Mouse (Mus musculus) small intestine, adult 2 months (tissue): ENCODE results near the gene Chst14. TPM values are rescaled to one million over a fixed set of nuclear protein-coding genes. Genes with fewer than 3 reads are reported as not detected.

ENCODE experiments used
- H3K27ac ChIP-seq: fragments of 200-500 bp; 2 replicates; pipeline ENCODE4 v1.5.1; 2012; ENCODE audit warnings: low read depth, low read length, control low read depth, inconsistent platforms; ENCODE audit not compliant: insufficient read depth
- H3K27me3 ChIP-seq: fragments of 200-500 bp; 2 replicates; pipeline ENCODE4 v1.6.1; 2012; ENCODE audit warnings: mild to moderate bottlenecking, moderate library complexity, low read length, inconsistent platforms; ENCODE audit not compliant: control insufficient read depth, insufficient read depth
- H3K36me3 ChIP-seq: fragments of 200-500 bp; 2 replicates; pipeline ENCODE4 v1.6.1; 2012; ENCODE audit warnings: mild to moderate bottlenecking, low read length, control low read depth, inconsistent platforms; ENCODE audit not compliant: control insufficient read depth, insufficient read depth
- H3K4me1 ChIP-seq: fragments of 200-500 bp; 2 replicates; pipeline ENCODE4 v1.6.1; 2012; ENCODE audit warnings: low read length, inconsistent platforms, mixed read lengths; ENCODE audit not compliant: control insufficient read depth, insufficient read depth, insufficient read length
- H3K4me3 ChIP-seq: fragments of 200-500 bp; 2 replicates; pipeline ENCODE4 v1.5.1; 2012; ENCODE audit warnings: low read depth, mild to moderate bottlenecking, control low read depth, inconsistent platforms, low read length, moderate library complexity
- CTCF ChIP-seq: fragments of 200-500 bp; IDR thresholded peaks from 2 replicates; pipeline ENCODE4 v1.5.1; 2012; ENCODE audit warnings: low read depth, mild to moderate bottlenecking, control low read depth, inconsistent platforms, low read length, moderate library complexity, mixed read lengths; ENCODE audit not compliant: insufficient replicate concordance, insufficient read length; ENCODE audit errors: extremely low read depth
- POLR2A ChIP-seq: fragments of 200-500 bp; IDR thresholded peaks from 2 replicates; pipeline ENCODE4 v1.6.1; 2012; ENCODE audit warnings: low read depth, mild to moderate bottlenecking, control low read depth, inconsistent platforms, low read length, moderate library complexity
- WGBS: fragments of 180-500 bp; shearing (Covaris S2); methylation state at CpG from one replicate; pipeline ENCODE4 v1.1.7; 2018; 5-methylcytosine and 5-hydroxymethylcytosine counted together
- polyA plus RNA-seq: library from polyadenylated mRNA; depleted of rRNA; stranded (reverse); fragments of >200 nt; gene quantifications from 2 replicates; pipeline ENCODE4 v1.2.3, GENCODE M21; 2012; rRNA removed

Chst14 gene
- polyA plus RNA-seq = 3.8 and 4.0 TPM in 2 replicates

DNA sequence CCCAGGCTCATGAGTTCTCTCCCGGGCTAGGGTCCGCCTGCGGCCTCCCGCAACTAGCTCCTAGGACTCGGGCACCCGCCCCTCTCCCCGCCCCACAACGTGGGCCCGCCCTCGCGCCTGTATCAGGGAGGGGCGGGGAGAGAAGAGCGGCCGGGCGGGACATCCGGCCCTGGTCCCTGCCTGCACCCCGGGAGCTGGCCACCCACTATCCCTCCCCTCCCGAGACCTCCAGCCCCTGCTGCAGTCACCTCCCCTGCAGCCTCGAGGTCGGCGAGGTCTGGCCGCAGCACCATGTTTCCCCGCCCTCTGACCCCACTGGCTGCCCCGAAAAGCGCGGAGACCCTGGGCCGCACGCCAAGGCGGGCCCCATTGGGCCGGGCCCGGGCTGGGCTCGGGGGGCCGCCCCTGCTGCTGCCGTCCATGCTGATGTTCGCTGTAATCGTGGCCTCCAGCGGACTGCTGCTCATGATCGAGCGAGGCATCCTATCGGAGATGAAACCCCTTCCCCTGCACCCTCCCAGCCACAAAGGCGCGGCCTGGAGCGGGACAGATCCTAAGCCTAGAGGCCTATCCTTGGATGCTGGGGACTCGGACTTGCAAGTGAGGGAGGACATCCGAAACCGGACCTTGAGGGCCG is at the start of gene Chst14:
Gene Chst14 (plus strand): TSS at position 136 of the 637 bp plus-strand sequence.
- peaks cover 4% of the 10 kb centered on the region; the same call in 1 of the 2 replicates for H3K4me1 ChIP-seq
- TF ChIP-seq POLR2A (no peak), CTCF (no peak)
- 3% methylated on average over 47 of the region's 47 CpGs for WGBS
- H3K27ac ChIP-seq = no peak within 1 kb of the TSS
- peaks cover 10% of the 10 kb centered on the region for H3K36me3 ChIP-seq
- H3K27me3 ChIP-seq = no peaks in the 10 kb centered on the region
- H3K4me3 ChIP-seq = peak within 1 kb of the TSS; percentile 92

- no peak overlapping the region for H3K27ac ChIP-seq
- 54% methylated on average over 4 of the region's 4 CpGs for WGBS
Observed at GRCm38 (mm10) chr2:118881019-118881418, 45.3 kb upstream of the Chst14 start.

GRCm38 (mm10) chr2:118881956-118882355 is 44.3 kb upstream of the Chst14 start:
- Histone ChIP-seq H3K27ac (no peak overlapping the region), H3K4me3 (no peak overlapping the region), H3K27me3 (no peaks in the 10 kb centered on the region), H3K36me3 (no peaks in the 10 kb centered on the region), H3K4me1 (peaks cover 3% of the 10 kb centered on the region; the same call in 1 of the 2 replicates)
- TF ChIP-seq CTCF (no peak), POLR2A (no peak)
- WGBS = 63% methylated on average over 5 of the region's 5 CpGs

More at GRCm38 (mm10) chr2:118881019-118881418, 45.3 kb upstream of the Chst14 start:
- Histone ChIP-seq H3K4me3 (no peak overlapping the region), H3K27me3 (no peaks in the 10 kb centered on the region), H3K36me3 (0 out of 2 replicates have a peak, but pooled peaks cover 1% of the 10 kb centered on the region), H3K4me1 (peaks cover 3% of the 10 kb centered on the region; the same call in 1 of the 2 replicates)
- TF ChIP-seq POLR2A = no peak
- no peak for TF ChIP-seq CTCF

DNA sequence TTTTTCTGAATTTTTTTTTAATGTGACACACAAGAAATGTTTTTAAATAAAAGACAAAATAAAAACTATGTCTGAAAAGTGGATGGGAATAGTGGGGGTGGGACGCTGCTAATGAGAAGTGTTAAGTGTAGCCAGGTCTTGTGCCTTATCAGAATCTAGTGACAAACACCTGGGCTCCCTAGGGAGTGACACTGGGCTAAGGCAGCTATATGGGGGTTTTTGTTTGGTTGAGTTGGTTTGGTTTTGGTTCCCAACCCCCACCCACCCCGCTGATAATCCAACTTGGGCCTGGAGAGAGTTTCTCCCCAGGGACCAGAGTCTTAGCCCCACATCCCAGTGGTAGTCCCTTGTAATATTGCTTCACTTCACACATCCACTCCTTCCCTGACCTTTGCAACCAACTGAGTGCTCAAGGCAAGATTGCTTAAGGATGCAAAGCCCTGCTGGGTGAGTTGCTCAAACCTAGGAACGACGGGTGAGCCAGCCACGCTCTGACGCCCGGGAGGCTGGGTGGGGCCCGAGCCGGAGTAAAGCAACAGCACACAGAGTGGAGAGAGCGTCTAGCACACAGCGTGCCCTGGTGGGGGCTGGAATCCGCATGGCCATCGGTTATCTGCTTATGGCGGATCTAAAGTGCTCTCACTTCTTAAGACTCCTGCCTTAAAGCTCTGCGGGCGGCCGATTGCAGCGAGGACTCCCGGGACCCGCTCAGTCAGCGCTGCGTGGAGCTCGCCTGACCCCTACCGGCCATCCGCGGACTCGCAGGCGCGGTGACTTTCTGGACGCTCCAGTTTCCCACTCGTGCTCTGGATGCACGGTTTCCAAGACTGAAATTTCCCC is 43.2 kb upstream of the Chst14 start:
- WGBS = 4% methylated on average over 32 of the region's 32 CpGs

GRCm38 (mm10) chr2:118887440-118887839 is 38.9 kb upstream of the Chst14 start:
- peaks cover 3% of the 10 kb centered on the region; the same call in 1 of the 2 replicates for H3K4me1 ChIP-seq
- H3K27ac ChIP-seq = no peak overlapping the region
- no peaks in the 10 kb centered on the region for H3K36me3 ChIP-seq
- 0 out of 2 replicates have a peak, but pooled peaks cover 3% of the 10 kb centered on the region for H3K27me3 ChIP-seq
- WGBS = 39% methylated on average over 13 of the region's 13 CpGs
- TF ChIP-seq CTCF = no peak
- no peak for TF ChIP-seq POLR2A
- H3K4me3 ChIP-seq = no peak overlapping the region

More for the DNA sequence above, 43.2 kb upstream of the Chst14 start:
- peaks cover 3% of the 10 kb centered on the region; the same call in 1 of the 2 replicates for H3K4me1 ChIP-seq
- H3K36me3 ChIP-seq = no peaks in the 10 kb centered on the region
- H3K27me3 ChIP-seq = no peaks in the 10 kb centered on the region
- no peak overlapping the region for H3K27ac ChIP-seq
- H3K4me3 ChIP-seq = peak overlapping the region; percentile 61
- TF ChIP-seq CTCF (peak; percentile 99), POLR2A (no peak)

- WGBS = 25% methylated on average over 14 of the region's 14 CpGs
- H3K4me1 ChIP-seq = peaks cover 2% of the 10 kb centered on the region; the same call in 1 of the 2 replicates
- H3K27ac ChIP-seq = no peak overlapping the region
- H3K36me3 ChIP-seq = no peaks in the 10 kb centered on the region
- H3K4me3 ChIP-seq = no peak overlapping the region
- TF ChIP-seq CTCF = no peak
- no peak for TF ChIP-seq POLR2A
- 0 out of 2 replicates have a peak, but pooled peaks cover 3% of the 10 kb centered on the region for H3K27me3 ChIP-seq
Observed at GRCm38 (mm10) chr2:118887845-118888548, 38.3 kb upstream of the Chst14 start.
